7 mouse cellular contexts compared by ENCODE assay signal in genomic region chr11:68400021-68400671, GRCm38 (mm10). TPM values are rescaled to one million over a fixed set of nuclear protein-coding genes. Genes with fewer than 3 reads are reported as not detected.
DNase-seq lines count a peak whose midpoint lies in the region; ATAC-seq and TF ChIP-seq lines count a peak whose summit lies in the region.

No protein-coding gene starts in this region.

- H3K36me3 ChIP-seq in E14TG2a.4 (ENCODE audit: insufficient read depth, low read length) = peaks cover 33% of the 10 kb centered on the region
- no peaks in the 10 kb centered on the region for H3K36me3 ChIP-seq in embryonic facial prominence, embryonic 10.5 days (replicated peaks)
- H3K36me3 ChIP-seq in midbrain, embryonic 13.5 days = no peaks in the 10 kb centered on the region

- under 1% methylated on average over 57 of the region's 57 CpGs for WGBS in embryonic facial prominence, embryonic 10.5 days
- under 1% methylated on average over 54 of the region's 57 CpGs for WGBS in midbrain, embryonic 13.5 days

- peaks cover 78% of the 10 kb centered on the region for H3K27me3 ChIP-seq in E14TG2a.4 (ENCODE audit: insufficient read depth, low read length)
- H3K27me3 ChIP-seq in embryonic facial prominence, embryonic 10.5 days (replicated peaks; ENCODE audit: low read depth, poor library complexity, severe bottlenecking) = peaks cover 95% of the 10 kb centered on the region
- H3K27me3 ChIP-seq in midbrain, embryonic 13.5 days = peaks cover 86% of the 10 kb centered on the region

- TF ChIP-seq CTCF in E14TG2a.4 (conservative IDR thresholded peaks at IDR 0.05; ENCODE audit: low read length) = 0 out of 2 replicates have a peak, but pooled peaks have one; percentile 7

- H3K4me2 ChIP-seq in midbrain, embryonic 13.5 days (replicated peaks) = peak overlapping the region; percentile 94

- peak overlapping the region; percentile 71 for H3K9ac ChIP-seq in midbrain, embryonic 13.5 days (replicated peaks)

- DNase-seq in T-cell, adult 2 months (ENCODE audit: low spot score) = peak; percentile 3
- peak; percentile 80 for DNase-seq in embryonic facial prominence, embryonic 10.5 days (ENCODE audit: low spot score)
- DNase-seq in heart, postnatal 14 days = peak; percentile 58 to 70
- peak; percentile 73 to 84 for DNase-seq in kidney, postnatal 36 days
- no peak for DNase-seq in natural killer cell, adult 2 months (ENCODE audit: low spot score in 2 of 2)

- H3K4me3 ChIP-seq in E14TG2a.4 (replicated peaks; ENCODE audit: low read length) = peak overlapping the region; percentile 83
- H3K4me3 ChIP-seq in embryonic facial prominence, embryonic 10.5 days = peak overlapping the region; percentile 66
- H3K4me3 ChIP-seq in midbrain, embryonic 13.5 days (replicated peaks) = peak overlapping the region; percentile 48

- peak; percentile 66 for ATAC-seq in midbrain, embryonic 13.5 days

- H3K9me3 ChIP-seq in E14TG2a.4 (ENCODE audit: low read length) = no peaks in the 10 kb centered on the region; the same call in 1 of the 2 replicates
- H3K9me3 ChIP-seq in embryonic facial prominence, embryonic 10.5 days = no peaks in the 10 kb centered on the region
- no peaks in the 10 kb centered on the region for H3K9me3 ChIP-seq in midbrain, embryonic 13.5 days

- H3K27ac ChIP-seq in embryonic facial prominence, embryonic 10.5 days (replicated peaks) = peak overlapping the region; percentile 83
- H3K27ac ChIP-seq in midbrain, embryonic 13.5 days = peak overlapping the region; percentile 70

- peaks cover 78% of the 10 kb centered on the region for H3K4me1 ChIP-seq in E14TG2a.4 (replicated peaks; ENCODE audit: low read depth, low read length)
- H3K4me1 ChIP-seq in embryonic facial prominence, embryonic 10.5 days = peaks cover 24% of the 10 kb centered on the region
- peaks cover 26% of the 10 kb centered on the region for H3K4me1 ChIP-seq in midbrain, embryonic 13.5 days (replicated peaks)

- intact Hi-C loops in heart, postnatal 14 days (cut with DNase I) = loop anchor here (10.0 kb wide), 1 partner anchor 505 kb away; no protein-coding TSS in a partner anchor

RNA-seq across cellular contexts. Expression of gene Ntn1, which starts 0.5 kb away (rescaled TPM):
- 7.4 and 8.2 TPM in 2 replicates for polyA plus RNA-seq in embryonic facial prominence, embryonic 10.5 days (2016; fragmentation: Nextera tagmentation; extraction: Ambion mirVana)
- total RNA-seq in heart, postnatal 14 days (2021) = 10 to 100 TPM; 52.7 to 55.5 TPM
- 17.3 and 31.0 TPM in 2 replicates for polyA plus RNA-seq in midbrain, embryonic 13.5 days (2015; fragmentation: Nextera tagmentation; extraction: Ambion mirVana)

RNA-seq across cellular contexts. Expression of gene Pik3r5, which starts 31.8 kb away (rescaled TPM):
- polyA plus RNA-seq in embryonic facial prominence, embryonic 10.5 days (2016; fragmentation: Nextera tagmentation; extraction: Ambion mirVana) = 0.69 and 1.3 TPM in 2 replicates
- 1 to 10 TPM; 1.0 to 1.8 TPM for total RNA-seq in heart, postnatal 14 days (2021)
- polyA plus RNA-seq in midbrain, embryonic 13.5 days (2015; fragmentation: Nextera tagmentation; extraction: Ambion mirVana) = 0.24 and 0.50 TPM in 2 replicates

Comparison
In these comparisons a context has a peak if more than half of its experiments do, and no peak if none do; other contexts are left out.
1. DNase-seq: peak in T-cell, adult 2 months (single experiment), embryonic facial prominence, embryonic 10.5 days (single experiment), heart, postnatal 14 days (2 of 2) and kidney, postnatal 36 days (2 of 2); none in natural killer cell, adult 2 months (0 of 2).
2. Peak in every context shown above with its lines, with median percentiles within 50 percentile points of each other: H3K4me3 ChIP-seq.